Mouse (Mus musculus): ENCODE measurements around the gene Lclat1.
"Not testable (repeated sequence)": the region's sequence is repeated elsewhere in the genome, so short reads cannot be mapped to it uniquely, and the experiment has no call there.

Gene Lclat1

GRCm38 (mm10) chr17:73136562-73137484, 29.0 kb downstream of the Lclat1 start:
- DNase-seq (ENCODE audit: low spot score), result no peak

- no peak for DNase-seq (ENCODE audit: low spot score)
Observed at GRCm38 (mm10) chr17:73138217-73138616, 30.4 kb downstream of the Lclat1 start.

- DNase-seq (ENCODE audit: low spot score), result no peak
Observed at GRCm38 (mm10) chr17:73142029-73142428, 34.2 kb downstream of the Lclat1 start.

GRCm38 (mm10) chr17:73142445-73142844, 34.7 kb downstream of the Lclat1 start:
- no peak for DNase-seq (ENCODE audit: low spot score)

DNA sequence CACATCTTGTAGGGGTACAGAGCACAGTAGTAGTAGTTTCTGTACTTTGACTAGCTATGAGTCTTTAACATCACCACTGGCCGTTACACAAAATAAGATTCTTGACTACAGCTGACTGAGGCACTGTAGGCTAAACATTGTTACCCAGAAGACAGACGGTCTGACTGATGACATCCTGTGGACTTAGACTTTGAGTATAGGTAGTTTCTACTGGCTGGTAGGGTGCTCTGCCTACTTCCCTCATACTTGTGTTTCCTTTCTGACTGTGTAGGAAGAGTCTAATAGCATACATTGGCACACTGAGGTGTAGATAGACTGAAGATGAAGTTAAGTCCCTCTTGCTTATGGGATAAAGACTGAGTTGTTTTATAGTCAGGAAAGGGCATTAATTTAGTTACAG, 37.6 kb downstream of the Lclat1 start:
- no peak for DNase-seq (ENCODE audit: low spot score)

DNA sequence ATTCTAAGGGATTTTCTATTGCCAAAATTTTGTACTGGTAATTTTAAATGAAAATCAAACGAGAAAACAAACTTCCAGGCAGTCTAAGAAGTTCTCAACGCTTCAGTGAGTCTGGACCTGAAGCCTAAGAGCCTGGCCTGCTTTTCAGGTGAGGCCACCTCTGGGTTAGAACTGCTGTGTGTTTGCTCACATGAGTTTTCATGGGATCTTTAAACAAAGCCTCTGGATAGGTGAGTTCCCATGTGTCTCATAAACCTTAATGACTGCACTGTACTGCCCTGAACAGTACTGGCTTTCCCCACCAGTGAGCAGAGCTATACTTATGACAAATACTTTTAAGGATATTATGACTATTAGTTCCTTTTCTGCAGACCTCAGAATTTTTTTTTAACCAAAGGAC, 40.8 kb downstream of the Lclat1 start:
- no peak for DNase-seq (ENCODE audit: low spot score)

- DNase-seq (ENCODE audit: low spot score), result not testable (repeated sequence)
Observed at GRCm38 (mm10) chr17:73152790-73153525, 45.2 kb downstream of the Lclat1 start.

- no peak for DNase-seq (ENCODE audit: low spot score)
Observed at GRCm38 (mm10) chr17:73153672-73154071, 45.9 kb downstream of the Lclat1 start.

DNA sequence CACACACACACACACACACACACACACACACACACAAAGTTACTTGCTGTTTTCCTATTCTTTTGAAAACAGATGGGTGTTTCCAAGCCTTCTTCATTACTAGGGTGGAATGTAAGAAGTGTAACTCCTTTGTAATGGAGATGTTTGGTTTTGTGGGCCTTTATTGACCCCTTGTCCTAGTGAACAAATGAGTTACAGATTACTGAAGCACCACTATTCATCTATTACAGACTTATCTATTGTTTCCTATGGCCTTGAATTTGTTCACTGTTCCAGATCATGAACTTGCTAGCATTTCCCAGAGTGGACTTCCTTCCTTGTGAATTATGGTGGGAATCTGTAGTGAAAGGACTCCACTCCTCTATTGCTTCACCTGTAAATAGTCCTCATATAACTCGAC, 48.8 kb downstream of the Lclat1 start:
- DNase-seq (ENCODE audit: low spot score), result no peak

GRCm38 (mm10) chr17:73161795-73162194, 54.0 kb downstream of the Lclat1 start:
- DNase-seq (ENCODE audit: low spot score), result no peak

GRCm38 (mm10) chr17:73162445-73163208, 54.8 kb downstream of the Lclat1 start:
- DNase-seq (ENCODE audit: low spot score), result no peak

DNA sequence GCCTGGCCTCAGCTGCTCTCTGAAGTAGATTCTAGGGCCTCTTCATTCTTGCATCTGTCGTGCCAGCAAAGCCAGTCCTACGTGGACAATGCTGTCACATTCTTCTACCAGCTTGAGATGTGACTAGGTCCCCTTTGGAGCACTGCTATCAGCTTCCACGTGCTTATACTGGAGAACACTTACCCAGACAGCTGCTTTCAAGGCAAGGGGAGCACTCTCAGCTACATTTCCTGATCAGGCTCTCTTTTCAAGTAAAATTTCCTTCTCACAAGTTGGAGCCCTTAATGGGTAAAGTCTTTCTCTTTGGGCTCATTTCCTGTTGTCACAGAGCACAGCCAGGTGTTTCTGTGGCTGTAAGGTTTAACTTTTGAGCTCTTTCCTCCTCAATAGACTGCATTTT, 55.8 kb downstream of the Lclat1 start:
- DNase-seq (ENCODE audit: low spot score), result no peak

DNA sequence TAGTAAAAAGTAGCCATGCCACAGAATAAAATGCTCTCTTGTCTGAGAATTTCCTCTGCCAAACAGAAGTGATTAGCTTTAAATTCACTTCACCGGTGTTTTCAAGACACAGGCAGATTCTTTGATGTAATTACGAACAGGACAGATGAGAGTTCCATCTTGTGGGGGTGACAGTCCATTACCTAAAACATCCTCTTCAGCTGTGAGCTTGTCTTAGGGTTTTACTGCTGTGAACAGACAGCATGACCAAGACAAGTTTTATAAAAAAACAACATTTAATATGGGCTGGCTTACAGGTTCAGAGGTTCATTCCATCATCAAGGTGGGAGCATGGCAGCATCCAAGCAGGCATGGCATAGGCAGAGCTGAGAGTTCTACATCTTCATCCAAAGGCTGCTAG, 56.3 kb downstream of the Lclat1 start:
- DNase-seq (ENCODE audit: low spot score), result no peak

DNA sequence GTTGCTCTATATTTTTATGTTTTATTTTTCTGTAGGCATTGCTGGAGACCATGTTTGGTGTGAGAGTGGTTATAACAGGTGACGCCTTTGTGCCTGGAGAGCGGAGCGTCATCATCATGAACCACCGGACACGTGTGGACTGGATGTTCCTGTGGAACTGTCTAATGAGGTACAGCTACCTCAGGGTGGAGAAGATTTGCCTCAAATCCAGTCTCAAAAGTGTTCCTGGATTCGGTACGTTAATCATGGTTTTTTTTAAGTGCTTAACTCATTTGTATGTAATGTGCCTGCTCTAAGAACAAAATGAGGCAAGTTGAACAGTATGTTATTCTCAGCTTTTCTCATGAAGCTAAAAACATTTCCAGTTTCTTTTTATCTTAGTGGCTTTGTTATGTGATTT, 61.7 kb downstream of the Lclat1 start:
- DNase-seq (ENCODE audit: low spot score), result no peak

DNA sequence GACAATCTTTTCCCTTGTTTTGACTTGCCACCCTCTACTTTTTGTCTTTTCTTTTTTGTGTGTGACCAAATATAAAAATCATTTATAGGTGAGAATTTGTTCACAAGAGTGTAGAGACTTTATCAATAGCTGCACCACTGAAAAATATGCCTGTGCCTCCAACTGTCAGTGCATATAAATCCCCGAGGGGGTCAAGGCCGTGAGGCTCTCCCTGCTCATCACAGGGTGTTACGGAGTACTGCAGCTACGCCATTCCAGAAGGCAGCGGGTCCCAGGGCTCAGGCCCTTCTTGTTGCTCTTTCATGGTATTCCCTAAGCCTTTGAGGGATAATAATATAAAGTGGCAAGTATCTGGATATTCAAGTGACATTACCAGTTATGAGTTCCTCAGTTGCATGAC, 62.4 kb downstream of the Lclat1 start:
- DNase-seq (ENCODE audit: low spot score), result no peak

- DNase-seq (ENCODE audit: low spot score), result peak; percentile 42
Observed at GRCm38 (mm10) chr17:73174083-73174562, 66.3 kb downstream of the Lclat1 start.

- no peak for DNase-seq (ENCODE audit: low spot score)
Observed at GRCm38 (mm10) chr17:73175720-73176119, 67.9 kb downstream of the Lclat1 start.

DNA sequence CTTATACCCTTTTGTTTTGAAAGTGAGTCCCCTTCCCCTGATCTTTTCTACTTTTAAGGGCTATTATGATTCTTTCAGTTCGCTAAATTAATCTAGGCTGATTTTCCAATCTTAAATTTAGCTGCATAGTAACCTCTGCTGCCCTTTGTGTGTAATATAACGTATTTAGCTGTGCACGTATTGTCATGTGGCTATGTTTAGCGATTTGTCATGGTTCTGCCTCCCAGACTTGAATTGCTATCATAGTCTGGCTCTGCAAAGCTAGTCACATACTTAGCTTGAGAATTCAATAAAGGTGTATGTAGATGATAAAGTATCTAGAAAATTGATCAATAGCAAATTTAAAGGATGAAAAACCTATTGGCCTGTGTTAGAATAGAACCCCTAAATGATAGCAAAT, 69.3 kb downstream of the Lclat1 start:
- DNase-seq (ENCODE audit: low spot score), result no peak

- DNase-seq (ENCODE audit: low spot score), result no peak
Observed at GRCm38 (mm10) chr17:73186929-73187328, 79.1 kb downstream of the Lclat1 start.

DNA sequence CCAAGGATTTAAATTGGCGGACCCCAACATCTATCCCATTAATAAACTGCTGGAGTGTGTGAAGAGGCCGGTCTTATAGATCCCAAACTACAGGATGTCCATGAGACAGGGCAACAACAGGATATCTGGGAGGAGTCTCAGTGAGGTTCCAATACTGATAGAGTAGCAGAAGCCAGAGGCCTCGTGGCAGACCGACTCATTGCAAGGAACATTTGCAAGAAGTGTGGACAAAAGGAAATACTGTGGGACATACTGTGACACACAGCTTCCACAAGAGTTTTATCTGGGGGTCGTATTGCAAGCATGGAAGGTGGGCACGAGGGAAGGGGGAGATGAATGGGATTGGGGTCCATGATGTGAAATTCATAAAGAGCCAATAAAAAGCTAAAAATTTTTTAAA, 86.4 kb downstream of the Lclat1 start:
- DNase-seq (ENCODE audit: low spot score), result no peak

- DNase-seq (ENCODE audit: low spot score), result no peak
Observed at GRCm38 (mm10) chr17:73194575-73194974, 86.8 kb downstream of the Lclat1 start.

- no peak for DNase-seq (ENCODE audit: low spot score)
Observed at GRCm38 (mm10) chr17:73195074-73195723, 87.4 kb downstream of the Lclat1 start.

Data from embryo, embryonic 10 days (tissue).